Mouse (Mus musculus) ES-Bruce4 (cell line): ENCODE data around the gene Pkd1l2. TPM values are rescaled to one million over a fixed set of nuclear protein-coding genes. Genes with fewer than 3 reads are reported as not detected.

ENCODE experiments used
- H3K27ac ChIP-seq: 2 replicates; pipeline ENCODE4 v1.5.1; 2012; ENCODE audit warnings: low read length, inconsistent platforms; ENCODE audit not compliant: insufficient read depth
- H3K27me3 ChIP-seq: 2 replicates; pipeline ENCODE4 v1.6.1; 2012; ENCODE audit warnings: mild to moderate bottlenecking, low read length, inconsistent platforms; ENCODE audit not compliant: control insufficient read depth, poor library complexity, insufficient read depth, severe bottlenecking
- H3K36me3 ChIP-seq: 2 replicates; pipeline ENCODE4 v1.6.1; 2012; ENCODE audit warnings: inconsistent platforms, mild to moderate bottlenecking, low read length, moderate library complexity; ENCODE audit not compliant: control insufficient read depth, poor library complexity, insufficient read depth, severe bottlenecking
- H3K4me1 ChIP-seq: one replicate; pipeline ENCODE4 v1.8.1; 2011; ENCODE audit warnings: low read length; ENCODE audit not compliant: control insufficient read depth, insufficient read depth
- H3K4me3 ChIP-seq: 2 replicates; pipeline ENCODE4 v1.5.1; 2011; ENCODE audit warnings: low read depth, mild to moderate bottlenecking, low read length
- H3K9ac ChIP-seq: 2 replicates; pipeline ENCODE4 v1.6.1; 2012; ENCODE audit warnings: low read depth, mild to moderate bottlenecking, inconsistent platforms; ENCODE audit not compliant: poor library complexity, severe bottlenecking
- H3K9me3 ChIP-seq: replicated peaks from 2 replicates; pipeline ENCODE4 v1.6.1; 2012; ENCODE audit warnings: mild to moderate bottlenecking, low read length, inconsistent platforms; ENCODE audit not compliant: control insufficient read depth, poor library complexity, insufficient read depth, severe bottlenecking
- CTCF ChIP-seq: IDR thresholded peaks from one replicate; pipeline ENCODE4 v1.8.1; 2011; ENCODE audit warnings: low read depth, low read length
- EP300 ChIP-seq: IDR thresholded peaks from 2 replicates; pipeline ENCODE4 v1.6.1; 2011; ENCODE audit warnings: low read depth, low read length; ENCODE audit not compliant: insufficient read depth
- POLR2A ChIP-seq: IDR thresholded peaks from one replicate; pipeline ENCODE4 v1.8.1; 2011; ENCODE audit warnings: low read length; ENCODE audit not compliant: insufficient read depth
- polyA plus RNA-seq: library from polyadenylated mRNA; stranded (reverse); fragments of >200 nt; gene quantifications from 2 replicates; pipeline ENCODE4 v1.2.4, GENCODE M21; 2011; ENCODE audit warnings: low read depth; ENCODE audit not compliant: missing spikeins, insufficient read depth, insufficient read length

Gene Pkd1l2
- polyA plus RNA-seq, 1 experiment: 0.84 TPM

DNA sequence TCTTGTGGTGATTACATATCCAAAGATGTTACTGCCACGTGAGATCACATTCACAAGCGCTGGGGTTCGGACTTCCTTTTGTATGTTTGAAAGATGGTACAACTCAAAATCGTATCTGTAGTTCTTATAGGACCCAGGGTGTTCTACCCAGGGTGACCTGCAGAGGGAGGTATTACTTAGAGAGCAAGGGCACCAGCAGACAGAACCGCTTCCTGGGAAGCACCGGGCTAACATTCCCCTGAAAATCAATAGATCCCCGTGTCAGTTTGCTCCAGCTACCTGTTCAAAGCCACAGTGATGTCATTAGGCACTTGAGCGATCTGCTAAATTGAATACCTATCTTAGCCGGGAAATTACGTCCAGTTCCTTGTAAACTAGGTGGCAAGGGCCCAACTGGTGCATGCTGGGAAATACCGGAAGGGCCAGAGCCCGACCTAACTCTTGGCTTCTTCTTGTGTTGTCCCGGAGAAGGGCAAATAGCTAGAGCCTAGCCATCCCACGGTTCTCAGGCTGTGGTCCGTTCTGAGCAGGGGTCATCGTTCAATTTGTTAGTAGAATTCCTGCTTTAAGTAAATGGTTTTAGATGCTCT lies 27.6 kb upstream of the Pkd1l2 start:
- Histone ChIP-seq H3K9me3 (no peaks in the 10 kb centered on the region), H3K27ac (no peak overlapping the region), H3K36me3 (no peaks in the 10 kb centered on the region), H3K4me1 (peaks cover 2% of the 10 kb centered on the region), H3K4me3 (no peak overlapping the region), H3K27me3 (no peaks in the 10 kb centered on the region), H3K9ac (no peak overlapping the region)
- TF ChIP-seq EP300: no peak
- peak; percentile 56 for TF ChIP-seq CTCF

DNA sequence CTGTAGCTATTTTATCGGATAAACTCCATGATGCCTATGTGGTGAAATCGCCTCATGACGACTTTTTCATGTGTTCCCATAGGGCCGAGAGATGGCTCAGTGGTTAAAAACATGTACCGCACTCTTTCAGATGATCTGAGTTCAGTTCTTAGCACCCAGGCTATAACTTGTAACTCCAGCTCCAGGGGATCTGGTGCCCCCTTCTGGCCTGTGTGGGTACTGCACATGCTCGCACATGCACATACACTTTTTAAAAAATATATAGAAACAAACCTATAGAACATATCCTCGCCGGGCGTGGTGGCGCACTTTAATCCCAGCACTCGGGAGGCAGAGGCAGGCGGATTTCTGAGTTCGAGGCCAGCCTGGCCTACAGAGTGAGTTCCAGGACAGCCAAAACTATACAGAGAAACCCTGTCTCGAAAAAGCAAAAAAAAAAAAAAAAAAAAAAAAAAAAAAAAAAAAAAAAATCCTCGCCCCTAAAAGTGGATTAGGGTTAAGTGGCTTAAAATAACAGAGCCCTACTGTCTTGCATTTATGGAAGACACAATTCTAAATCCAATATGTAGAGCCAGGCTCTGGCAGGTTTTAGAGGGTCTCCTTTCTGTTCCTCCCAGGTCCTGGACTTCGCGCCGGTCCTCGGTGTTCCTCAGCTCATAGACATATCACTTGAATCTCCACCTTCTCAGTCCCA lies 26.9 kb upstream of the Pkd1l2 start:
- Histone ChIP-seq H3K9ac (no peak overlapping the region), H3K9me3 (no peaks in the 10 kb centered on the region), H3K4me1 (peaks cover 2% of the 10 kb centered on the region), H3K4me3 (no peak overlapping the region), H3K36me3 (no peaks in the 10 kb centered on the region), H3K27me3 (no peaks in the 10 kb centered on the region), H3K27ac (no peak overlapping the region)
- TF ChIP-seq CTCF: peak; percentile 69
- no peak for TF ChIP-seq POLR2A

DNA sequence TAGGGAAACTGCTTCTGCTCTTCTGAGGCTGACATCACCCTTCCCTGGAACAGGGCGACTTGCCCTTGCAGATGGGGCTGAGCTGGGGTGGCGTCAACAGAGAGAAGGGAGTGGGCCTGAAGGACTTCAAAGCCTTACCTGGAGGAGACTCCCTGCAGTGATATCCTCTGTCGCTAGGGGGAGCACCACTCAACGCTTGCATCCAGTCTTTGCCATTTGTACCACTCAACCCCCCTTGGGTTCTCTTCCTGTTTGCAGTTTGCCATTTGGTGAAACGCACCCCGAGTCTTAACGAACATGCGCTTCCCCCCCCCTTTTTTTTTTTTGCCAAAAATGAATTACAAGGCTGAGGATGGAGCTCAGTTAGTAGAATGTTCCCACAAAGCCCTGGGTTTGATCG lies 25.3 kb upstream of the Pkd1l2 start:
- H3K4me1 ChIP-seq: peaks cover 2% of the 10 kb centered on the region
- TF ChIP-seq CTCF (peak; percentile 98), POLR2A (no peak), EP300 (no peak)
- no peaks in the 10 kb centered on the region for H3K36me3 ChIP-seq
- H3K4me3 ChIP-seq: no peak overlapping the region
- H3K27me3 ChIP-seq: no peaks in the 10 kb centered on the region
- no peak overlapping the region for H3K9ac ChIP-seq
- no peak overlapping the region for H3K27ac ChIP-seq
- H3K9me3 ChIP-seq: no peaks in the 10 kb centered on the region

DNA sequence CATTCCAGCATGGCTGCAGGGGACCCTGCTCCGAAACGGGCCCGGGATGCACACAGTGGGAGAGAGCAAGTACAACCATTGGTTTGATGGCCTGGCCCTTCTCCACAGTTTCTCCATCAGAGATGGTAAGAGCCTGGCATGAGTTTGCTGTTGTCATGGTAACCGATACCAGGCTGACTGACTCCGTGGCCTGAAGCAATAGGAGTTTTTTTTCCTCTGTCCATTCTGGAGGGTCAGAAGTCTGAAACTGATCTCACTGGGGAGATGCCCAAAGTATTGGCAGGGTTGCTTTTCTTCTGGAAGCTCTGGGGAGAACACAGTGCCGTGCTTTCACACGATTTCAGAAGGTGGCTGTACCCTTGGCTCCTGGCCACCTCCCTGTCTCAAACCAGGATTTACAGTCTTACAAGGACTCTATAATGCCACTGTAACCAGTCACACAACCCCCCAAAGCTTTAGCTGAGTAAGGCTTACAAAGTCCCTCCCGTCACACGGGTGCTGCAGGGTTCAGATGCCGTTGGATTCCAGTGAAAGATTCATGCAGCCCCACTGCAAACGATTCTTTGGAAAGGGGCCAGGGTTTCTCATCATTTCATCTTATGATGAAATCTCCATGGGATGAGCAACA lies 15.4 kb upstream of the Pkd1l2 start:
- TF ChIP-seq POLR2A: no peak
- TF ChIP-seq EP300: no peak
- TF ChIP-seq CTCF: no peak
- H3K9me3 ChIP-seq: peaks cover 11% of the 10 kb centered on the region; the same call in 1 of the 2 replicates
- no peak overlapping the region for H3K9ac ChIP-seq
- no peak overlapping the region for H3K4me3 ChIP-seq
- no peaks in the 10 kb centered on the region for H3K4me1 ChIP-seq
- no peak overlapping the region for H3K27ac ChIP-seq
- H3K36me3 ChIP-seq: no peaks in the 10 kb centered on the region
- H3K27me3 ChIP-seq: no peaks in the 10 kb centered on the region

DNA sequence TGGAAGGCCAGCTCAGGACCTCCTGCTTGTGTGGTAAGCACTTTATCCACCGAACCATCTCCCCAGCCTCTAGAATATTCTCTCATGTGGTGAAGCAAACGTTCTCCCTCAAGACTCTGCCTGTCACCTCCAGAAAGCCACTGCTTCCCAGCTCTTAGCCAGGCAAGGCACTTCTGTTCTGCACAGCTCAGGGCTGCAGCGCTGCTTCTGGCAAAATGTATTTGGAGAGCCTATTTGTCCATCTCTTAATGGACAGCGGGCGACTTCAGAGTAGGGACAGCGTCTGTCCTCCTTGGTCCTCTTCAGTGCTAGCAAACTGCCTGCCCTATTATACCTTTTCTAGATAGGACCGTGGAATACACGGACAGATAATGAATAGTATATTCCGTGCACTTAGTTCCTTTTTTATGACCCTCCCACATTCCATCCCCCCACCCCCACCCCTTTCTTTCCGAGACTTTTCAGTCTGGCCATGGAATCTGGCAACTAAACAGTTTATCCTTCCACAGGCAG lies 14.9 kb upstream of the Pkd1l2 start:
- Histone ChIP-seq H3K9me3 (peaks cover 11% of the 10 kb centered on the region; the same call in 1 of the 2 replicates), H3K4me1 (no peaks in the 10 kb centered on the region), H3K27ac (no peak overlapping the region), H3K27me3 (no peaks in the 10 kb centered on the region), H3K9ac (no peak overlapping the region), H3K36me3 (no peaks in the 10 kb centered on the region), H3K4me3 (no peak overlapping the region)
- TF ChIP-seq EP300: no peak
- no peak for TF ChIP-seq CTCF
- no peak for TF ChIP-seq POLR2A

DNA sequence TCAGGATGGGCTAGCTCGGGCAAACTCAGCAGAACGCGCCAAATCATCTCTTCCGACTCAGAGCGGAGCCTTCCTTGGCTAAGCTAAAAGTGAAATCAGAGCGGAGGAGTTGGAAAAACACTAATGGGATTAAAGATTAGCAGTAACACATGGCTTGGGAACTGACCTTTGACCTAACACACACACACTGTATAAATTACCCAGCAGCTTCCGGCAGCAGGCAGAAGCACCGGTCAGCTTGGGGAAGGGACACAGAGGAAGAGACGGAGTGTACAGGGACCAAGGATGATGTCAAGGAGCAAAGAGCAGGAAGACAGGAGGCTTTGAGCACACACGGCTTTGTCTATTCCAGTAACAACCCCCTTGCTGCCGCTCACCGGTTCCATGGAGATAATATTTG lies 13.4 kb upstream of the Pkd1l2 start, which contains the start of gene Bco1:
TSS of gene Bco1 (plus strand) at position 208 of the 400 bp plus-strand sequence.
- no peaks in the 10 kb centered on the region for H3K4me1 ChIP-seq

More for the DNA sequence above, 13.4 kb upstream of the Pkd1l2 start, which contains the start of gene Bco1:
- no peaks in the 10 kb centered on the region for H3K36me3 ChIP-seq
- H3K9ac ChIP-seq: no peak within 1 kb of the TSS
- H3K4me3 ChIP-seq: no peak within 1 kb of the TSS
- TF ChIP-seq CTCF: no peak
- TF ChIP-seq POLR2A: no peak
- TF ChIP-seq EP300: no peak
- peaks cover 11% of the 10 kb centered on the region; the same call in 1 of the 2 replicates for H3K9me3 ChIP-seq
- H3K27ac ChIP-seq: no peak within 1 kb of the TSS
- no peaks in the 10 kb centered on the region for H3K27me3 ChIP-seq
